Mouse (Mus musculus) forebrain, embryonic 16.5 days (tissue): ENCODE data around the gene Abcc9. TPM values are rescaled to one million over a fixed set of nuclear protein-coding genes. Genes with fewer than 3 reads are reported as not detected.
A peak's percentile ranks its signal among the peaks of the same experiment; 100 is the strongest.

Source experiments
- ATAC-seq: fragments of 200-750 bp; cut with Nextera tagmentation; 2 replicates; pipeline ENCODE4 v1.8.0; 2017; ENCODE audit warnings: mild to moderate bottlenecking, moderate library complexity
- H3K27ac ChIP-seq: fragments of 300-500 bp; sonication (generic); 2 replicates; pipeline ENCODE4 v1.5.1; 2014; ENCODE audit warnings: low read length, control low read depth
- H3K27me3 ChIP-seq: fragments of 300-500 bp; sonication (generic); replicated peaks from 2 replicates; pipeline ENCODE4 v1.6.1; 2014; ENCODE audit warnings: low read length; ENCODE audit not compliant: control insufficient read depth, insufficient read depth
- H3K36me3 ChIP-seq: fragments of 300-500 bp; sonication (generic); 2 replicates; pipeline ENCODE4 v1.6.1; 2014; ENCODE audit not compliant: control insufficient read depth, insufficient read depth
- H3K4me1 ChIP-seq: fragments of 300-500 bp; sonication (generic); replicated peaks from 2 replicates; pipeline ENCODE4 v1.6.1; 2014; ENCODE audit warnings: low read length; ENCODE audit not compliant: control insufficient read depth, insufficient read depth
- H3K4me2 ChIP-seq: fragments of 300-500 bp; sonication (generic); 2 replicates; pipeline ENCODE4 v1.6.1; 2014; ENCODE audit warnings: mild to moderate bottlenecking, low read length, control low read depth
- H3K4me3 ChIP-seq: fragments of 300-500 bp; sonication (generic); replicated peaks from 2 replicates; pipeline ENCODE4 v1.5.1; 2014; ENCODE audit warnings: mild to moderate bottlenecking, low read length, control low read depth
- H3K9ac ChIP-seq: fragments of 300-500 bp; sonication (generic); replicated peaks from 2 replicates; pipeline ENCODE4 v1.6.1; 2014; ENCODE audit warnings: low read depth, low read length, control low read depth
- H3K9me3 ChIP-seq: fragments of 300-500 bp; sonication (generic); 2 replicates; pipeline ENCODE4 v1.6.1; 2016; ENCODE audit warnings: low read length; ENCODE audit not compliant: control insufficient read depth
- WGBS: fragments of 180-500 bp; shearing (Covaris S2); extraction: QIAGEN DNeasy Blood & Tissue Kit; methylation state at CpG from one replicate; pipeline ENCODE4 v1.1.7; 2014; 5-methylcytosine and 5-hydroxymethylcytosine counted together
- polyA plus RNA-seq: library from polyadenylated mRNA; unstranded; fragments of >200 nt; fragmentation: Nextera tagmentation; extraction: Ambion mirVana; gene quantifications from 2 replicates; pipeline ENCODE4 v1.2.1, GENCODE M21; 2015

The Abcc9 gene
- polyA plus RNA-seq, 1 experiment from 2014 or later = 3.2 TPM

DNA sequence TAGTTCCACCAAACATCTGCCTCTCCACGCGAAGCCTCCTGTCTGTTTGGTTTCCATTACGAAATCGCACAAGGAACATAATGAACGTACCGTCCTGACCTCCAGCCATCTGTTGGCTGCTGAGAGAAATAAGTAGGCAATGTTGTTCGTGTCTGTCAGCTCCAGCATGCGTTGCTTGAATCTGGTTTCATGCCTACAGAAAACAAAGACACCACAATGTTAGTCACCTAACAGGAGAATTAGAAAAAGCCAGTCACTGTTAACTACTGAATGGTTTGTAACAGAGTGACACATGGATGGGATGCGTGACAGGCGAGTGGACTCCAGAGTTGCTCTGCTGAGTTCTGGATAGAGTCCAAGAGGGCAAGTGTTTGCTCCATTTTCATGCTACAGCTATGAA lies 87.8 kb downstream of the Abcc9 start:
- Histone ChIP-seq H3K36me3 (no peaks in the 10 kb centered on the region), H3K4me3 (no peak overlapping the region), H3K9ac (no peak overlapping the region), H3K4me2 (no peak overlapping the region), H3K9me3 (no peaks in the 10 kb centered on the region), H3K27ac (no peak overlapping the region), H3K27me3 (no peaks in the 10 kb centered on the region), H3K4me1 (no peaks in the 10 kb centered on the region)
- ATAC-seq = no peak
- 56% methylated on average over 10 of the region's 10 CpGs for WGBS

DNA sequence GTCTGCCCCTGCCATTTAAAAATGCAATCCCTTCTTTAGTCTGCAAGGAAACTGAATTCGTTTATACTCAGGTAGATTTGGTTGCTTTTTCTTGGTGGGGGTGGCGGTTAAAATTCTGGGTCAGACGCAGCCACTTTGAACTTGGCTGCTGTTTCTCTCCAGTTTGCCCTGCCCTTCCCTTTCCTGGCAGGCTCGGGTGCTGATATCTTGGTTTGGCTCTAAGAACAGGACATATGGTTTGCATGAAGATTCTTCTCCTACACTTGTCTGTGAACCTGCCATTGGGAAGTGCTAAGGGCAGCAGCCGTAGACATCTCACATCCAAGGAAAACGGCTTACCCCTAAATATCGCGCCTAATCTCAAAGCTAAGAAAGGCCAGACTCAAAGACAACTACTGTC lies 89.7 kb downstream of the Abcc9 start:
- Histone ChIP-seq H3K4me3 (no peak overlapping the region), H3K9me3 (no peaks in the 10 kb centered on the region), H3K4me2 (no peak overlapping the region), H3K36me3 (no peaks in the 10 kb centered on the region), H3K4me1 (no peaks in the 10 kb centered on the region), H3K27ac (no peak overlapping the region), H3K27me3 (no peaks in the 10 kb centered on the region), H3K9ac (no peak overlapping the region)
- no peak for ATAC-seq
- 86% methylated on average over 8 of the region's 8 CpGs for WGBS

DNA sequence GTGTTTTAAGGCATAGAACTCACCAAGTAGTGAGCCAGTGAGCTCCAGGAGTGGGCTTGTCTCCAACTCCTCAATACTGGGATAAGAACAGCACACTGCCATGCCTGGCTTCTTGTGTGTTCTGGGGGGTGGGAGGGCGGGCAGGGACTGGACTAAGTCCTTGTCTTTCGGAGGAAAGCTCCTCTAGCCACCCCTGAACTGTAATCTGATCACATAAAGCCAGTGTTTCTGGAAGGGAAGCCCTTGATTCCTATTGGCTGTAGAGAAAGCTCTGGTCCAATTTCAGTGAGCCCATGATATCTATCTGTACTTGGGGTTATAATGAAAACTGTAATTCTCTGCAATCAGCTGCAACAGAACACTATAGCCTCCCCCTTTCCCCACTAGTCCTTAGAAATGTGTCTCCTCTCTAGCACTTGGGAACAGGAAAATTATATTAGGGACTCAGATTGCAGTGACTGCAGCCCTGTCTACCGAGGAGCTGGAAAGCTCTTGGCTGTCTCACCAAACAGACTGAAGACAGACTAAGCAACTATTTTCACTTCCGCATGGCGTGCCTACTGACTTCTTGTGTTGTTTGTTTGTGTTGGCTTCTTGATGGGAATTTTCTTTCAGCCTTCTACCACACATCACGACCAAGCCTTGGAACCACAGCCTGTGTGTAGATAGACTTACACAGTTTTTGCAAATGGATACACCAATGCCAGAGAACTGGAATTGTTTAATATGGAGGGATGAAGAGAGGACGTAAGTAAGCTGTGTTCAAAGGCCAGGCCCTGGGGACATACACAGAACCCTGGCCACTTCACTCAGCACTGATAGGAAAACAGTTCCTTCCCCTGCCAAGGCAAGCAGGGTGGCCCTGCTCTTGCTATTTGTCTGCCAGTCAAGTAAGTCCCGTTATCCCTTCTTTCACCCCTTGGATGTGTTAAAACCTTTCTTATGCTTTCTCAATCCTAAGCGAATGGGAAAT lies 92.4 kb downstream of the Abcc9 start:
- Histone ChIP-seq H3K36me3 (no peaks in the 10 kb centered on the region), H3K9ac (no peak overlapping the region), H3K27ac (no peak overlapping the region), H3K4me2 (no peak overlapping the region), H3K27me3 (no peaks in the 10 kb centered on the region), H3K4me1 (no peaks in the 10 kb centered on the region), H3K9me3 (no peaks in the 10 kb centered on the region), H3K4me3 (no peak overlapping the region)
- 57% methylated on average over 9 of the region's 9 CpGs for WGBS
- ATAC-seq = no peak

DNA sequence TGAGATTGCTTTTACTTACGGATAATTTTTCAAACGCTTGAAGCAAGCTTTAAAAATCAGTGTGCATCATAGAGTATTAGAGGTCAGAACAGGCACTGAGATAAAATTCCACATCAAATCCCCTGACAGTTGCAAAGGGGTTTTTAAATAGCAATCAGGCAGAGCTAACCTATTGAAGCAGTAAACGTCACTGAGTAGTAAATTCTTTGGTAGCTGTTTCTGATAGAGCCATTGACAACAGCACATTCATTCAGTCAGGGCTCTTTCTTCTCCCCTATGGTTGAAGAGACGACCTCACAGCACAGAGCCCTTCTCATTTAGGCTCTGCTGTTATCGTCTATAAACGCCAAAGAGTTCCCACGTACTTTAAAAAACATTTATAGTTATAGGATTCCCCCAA lies 95.0 kb downstream of the Abcc9 start:
- Histone ChIP-seq H3K36me3 (no peaks in the 10 kb centered on the region), H3K9me3 (no peaks in the 10 kb centered on the region), H3K4me3 (no peak overlapping the region), H3K9ac (no peak overlapping the region), H3K27me3 (no peaks in the 10 kb centered on the region), H3K27ac (no peak overlapping the region), H3K4me2 (no peak overlapping the region), H3K4me1 (no peaks in the 10 kb centered on the region)
- ATAC-seq = no peak
- WGBS = 46% methylated on average over 7 of the region's 7 CpGs

DNA sequence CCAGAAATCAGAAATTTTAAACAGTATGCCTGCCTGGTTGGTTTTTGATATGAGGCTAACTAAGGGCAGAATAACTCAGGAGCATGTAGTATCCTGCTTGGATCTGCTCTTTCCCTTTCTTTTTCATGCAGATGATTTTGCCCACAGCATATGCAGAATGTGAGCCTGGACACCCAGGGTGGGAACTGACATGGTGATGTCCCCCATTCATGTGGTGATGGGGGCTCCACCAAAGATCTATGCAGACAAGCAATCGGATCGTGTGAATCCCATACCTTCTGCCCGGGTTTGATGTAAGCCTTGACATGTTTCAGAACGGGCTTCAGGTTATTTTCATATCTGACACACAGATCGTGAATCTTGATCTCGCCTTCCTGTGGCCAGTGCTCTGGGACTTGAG lies 99.3 kb downstream of the Abcc9 start:
- 81% methylated on average over 6 of the region's 6 CpGs for WGBS
- no peak for ATAC-seq
- Histone ChIP-seq H3K36me3 (no peaks in the 10 kb centered on the region), H3K4me1 (no peaks in the 10 kb centered on the region), H3K4me3 (no peak overlapping the region), H3K9me3 (no peaks in the 10 kb centered on the region), H3K27me3 (no peaks in the 10 kb centered on the region), H3K27ac (no peak overlapping the region), H3K4me2 (no peak overlapping the region), H3K9ac (no peak overlapping the region)

DNA sequence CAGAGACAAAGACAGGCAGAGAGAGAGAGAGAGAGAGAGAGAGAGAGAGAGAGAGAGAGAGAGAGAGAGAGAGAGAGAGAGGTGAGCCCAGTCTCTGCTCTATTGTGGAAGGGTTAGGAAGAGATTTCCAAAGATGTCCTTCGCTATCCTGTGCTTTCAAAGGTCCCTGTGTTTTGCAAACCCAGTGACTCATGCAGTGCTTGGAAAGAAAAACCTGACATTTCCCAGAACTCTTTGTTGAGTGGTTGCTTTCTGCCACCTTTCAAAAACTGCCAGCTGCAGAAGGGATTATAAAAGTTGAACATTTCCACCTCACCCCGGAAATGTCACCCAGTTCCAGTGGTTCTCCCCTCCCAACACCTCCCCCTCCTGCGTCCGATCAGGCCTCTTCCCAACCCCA lies 123.3 kb downstream of the Abcc9 start:
- Histone ChIP-seq H3K4me2 (no peak overlapping the region), H3K36me3 (no peaks in the 10 kb centered on the region), H3K9ac (no peak overlapping the region), H3K4me1 (no peaks in the 10 kb centered on the region), H3K9me3 (no peaks in the 10 kb centered on the region), H3K4me3 (no peak overlapping the region), H3K27me3 (no peaks in the 10 kb centered on the region), H3K27ac (no peak overlapping the region)
- ATAC-seq = no peak
- WGBS = 72% methylated on average over 4 of the region's 4 CpGs

DNA sequence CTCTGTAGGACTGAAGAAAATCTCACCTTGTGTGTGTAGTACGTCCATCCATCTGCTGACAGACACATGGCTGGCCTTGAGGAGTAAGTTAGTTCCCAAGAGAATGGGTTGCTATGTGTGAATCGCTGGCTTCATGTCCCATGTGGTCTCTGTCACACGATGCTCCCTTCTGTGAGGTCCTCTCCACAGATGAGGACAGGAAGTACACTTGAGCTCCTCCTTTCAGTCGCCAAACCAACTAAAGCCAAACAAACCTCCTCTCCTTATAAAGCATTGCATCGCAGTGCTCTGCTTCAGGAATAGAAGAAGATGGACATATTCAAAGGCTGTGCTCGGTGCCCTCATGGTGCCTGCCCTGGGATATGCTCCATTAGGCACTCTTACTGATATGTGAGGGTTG lies 124.3 kb downstream of the Abcc9 start:
- Histone ChIP-seq H3K9me3 (no peaks in the 10 kb centered on the region), H3K36me3 (no peaks in the 10 kb centered on the region), H3K4me2 (no peak overlapping the region), H3K9ac (no peak overlapping the region), H3K27ac (no peak overlapping the region), H3K4me3 (no peak overlapping the region), H3K4me1 (no peaks in the 10 kb centered on the region), H3K27me3 (no peaks in the 10 kb centered on the region)
- ATAC-seq = no peak
- 86% methylated on average over 6 of the region's 6 CpGs for WGBS

DNA sequence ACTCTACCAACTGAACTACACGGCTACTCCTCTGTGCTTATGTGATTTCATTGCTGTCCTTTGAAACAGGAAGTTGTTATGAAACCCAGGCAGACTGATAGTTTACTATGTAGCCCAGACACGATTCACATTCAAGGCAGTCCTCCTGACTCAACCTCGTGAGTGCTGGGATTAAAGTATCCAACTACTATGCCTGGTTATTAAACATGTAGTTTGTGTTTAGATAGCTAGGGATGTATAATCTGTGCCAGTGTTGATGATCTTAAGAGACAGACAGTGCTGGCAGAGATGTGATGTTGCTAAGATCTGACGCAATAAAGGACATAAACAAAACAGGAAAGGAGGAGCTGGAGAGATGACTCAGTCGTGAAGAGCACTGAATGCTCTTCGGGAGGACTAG lies 129.2 kb downstream of the Abcc9 start:
- H3K4me3 ChIP-seq = no peak overlapping the region
- no peak for ATAC-seq
- peaks cover 34% of the 10 kb centered on the region for H3K27me3 ChIP-seq
- no peak overlapping the region for H3K4me2 ChIP-seq
- peaks cover 19% of the 10 kb centered on the region for H3K4me1 ChIP-seq
- no peak overlapping the region for H3K9ac ChIP-seq
- H3K9me3 ChIP-seq = no peaks in the 10 kb centered on the region
- no peak overlapping the region for H3K27ac ChIP-seq
- WGBS = 64% methylated on average over 6 of the region's 6 CpGs
- H3K36me3 ChIP-seq = no peaks in the 10 kb centered on the region

DNA sequence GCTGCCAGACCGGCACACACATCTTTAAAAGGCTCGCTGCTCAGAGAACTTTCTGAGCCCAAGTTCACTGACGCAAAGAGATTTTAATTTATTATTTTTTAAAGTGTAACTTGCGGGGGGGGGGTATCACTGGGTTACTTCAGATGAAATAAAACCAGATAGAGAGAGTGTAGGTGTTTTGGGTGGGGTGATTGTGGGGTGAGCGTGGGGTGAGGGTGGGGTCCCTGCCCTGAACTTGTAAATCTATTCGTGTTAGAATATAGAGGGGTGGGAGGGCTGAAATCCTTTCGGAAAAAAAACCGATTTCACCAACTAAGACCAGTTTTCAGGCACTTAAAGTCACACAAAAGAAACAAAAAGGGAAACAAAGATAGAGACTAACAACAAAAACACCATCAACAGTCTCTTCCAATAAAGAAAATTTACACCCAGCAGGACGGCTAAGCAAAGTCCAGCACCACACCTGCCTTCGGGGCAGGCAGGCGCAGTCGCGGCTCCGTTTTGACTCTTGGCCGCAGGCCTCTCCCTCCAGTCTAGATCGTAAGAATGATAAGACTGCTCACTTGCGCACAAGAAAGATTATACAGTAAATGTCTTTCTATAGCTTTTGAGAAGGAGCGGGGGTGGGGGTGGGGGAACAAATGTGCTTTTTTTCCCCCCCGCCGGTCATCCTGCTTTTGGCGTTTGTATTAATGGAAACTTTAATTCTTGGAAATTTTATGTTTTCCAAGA lies 130.3 kb downstream of the Abcc9 start:
- H3K27ac ChIP-seq = no peak overlapping the region
- H3K9me3 ChIP-seq = no peaks in the 10 kb centered on the region
- 5% methylated on average over 21 of the region's 21 CpGs for WGBS
- peaks cover 19% of the 10 kb centered on the region for H3K4me1 ChIP-seq
- H3K4me2 ChIP-seq = peak overlapping the region; percentile 90
- peak overlapping the region; percentile 50 for H3K4me3 ChIP-seq
- H3K27me3 ChIP-seq = peaks cover 38% of the 10 kb centered on the region
- no peaks in the 10 kb centered on the region for H3K36me3 ChIP-seq
- no peak for ATAC-seq
- peak overlapping the region; percentile 51 for H3K9ac ChIP-seq
